Mouse (Mus musculus): Measurements from ENCODE around the gene Btbd9.

- no peak for TF ChIP-seq CTCF (IDR thresholded peaks at IDR 0.05; ENCODE audit: extremely low read depth, insufficient read depth, low read length)
- no peak for TF ChIP-seq POLR2A (IDR thresholded peaks at IDR 0.05; ENCODE audit: extremely low read depth, insufficient read depth, low read length)
These were observed 26.2 kb downstream of the Btbd9 start for GRCm38 (mm10) chr17:30549899-30550773.
